Mouse (Mus musculus) colon, adult 2 months (tissue): ENCODE measurements around the gene Cryba1. TPM values are rescaled to one million over a fixed set of nuclear protein-coding genes. Genes with fewer than 3 reads are reported as not detected.

ENCODE experiments used
- polyA plus RNA-seq: library from polyadenylated mRNA; depleted of rRNA; stranded (reverse); fragments of >200 nt; gene quantifications from 2 replicates; pipeline ENCODE4 v1.2.3, GENCODE M21; 2012; rRNA removed

The Cryba1 gene
- polyA plus RNA-seq = not detected in 2 replicates

DNA sequence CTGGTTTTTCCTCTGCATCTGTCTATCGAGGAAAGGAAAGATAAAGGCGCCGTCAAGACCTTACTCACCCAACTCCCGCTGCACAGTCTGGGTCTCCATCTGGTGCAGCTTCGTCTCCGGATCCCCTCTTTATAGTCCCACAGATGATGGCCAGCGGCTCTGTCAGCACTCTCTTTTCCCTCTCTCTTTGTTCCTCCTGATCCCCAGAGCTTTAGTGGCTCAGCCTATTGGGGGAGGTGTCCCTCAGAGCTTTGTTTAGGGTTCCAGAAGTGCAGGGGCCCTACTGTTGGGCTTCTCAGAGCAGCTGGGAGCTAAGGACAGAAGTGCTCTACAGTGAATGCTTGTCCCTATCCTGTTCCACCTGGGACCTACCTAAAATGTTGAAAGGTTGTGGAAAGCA, at the start of gene Cryba1:
TSS of gene Cryba1 (minus strand) at position 101 of the 400 bp plus-strand sequence.

DNA sequence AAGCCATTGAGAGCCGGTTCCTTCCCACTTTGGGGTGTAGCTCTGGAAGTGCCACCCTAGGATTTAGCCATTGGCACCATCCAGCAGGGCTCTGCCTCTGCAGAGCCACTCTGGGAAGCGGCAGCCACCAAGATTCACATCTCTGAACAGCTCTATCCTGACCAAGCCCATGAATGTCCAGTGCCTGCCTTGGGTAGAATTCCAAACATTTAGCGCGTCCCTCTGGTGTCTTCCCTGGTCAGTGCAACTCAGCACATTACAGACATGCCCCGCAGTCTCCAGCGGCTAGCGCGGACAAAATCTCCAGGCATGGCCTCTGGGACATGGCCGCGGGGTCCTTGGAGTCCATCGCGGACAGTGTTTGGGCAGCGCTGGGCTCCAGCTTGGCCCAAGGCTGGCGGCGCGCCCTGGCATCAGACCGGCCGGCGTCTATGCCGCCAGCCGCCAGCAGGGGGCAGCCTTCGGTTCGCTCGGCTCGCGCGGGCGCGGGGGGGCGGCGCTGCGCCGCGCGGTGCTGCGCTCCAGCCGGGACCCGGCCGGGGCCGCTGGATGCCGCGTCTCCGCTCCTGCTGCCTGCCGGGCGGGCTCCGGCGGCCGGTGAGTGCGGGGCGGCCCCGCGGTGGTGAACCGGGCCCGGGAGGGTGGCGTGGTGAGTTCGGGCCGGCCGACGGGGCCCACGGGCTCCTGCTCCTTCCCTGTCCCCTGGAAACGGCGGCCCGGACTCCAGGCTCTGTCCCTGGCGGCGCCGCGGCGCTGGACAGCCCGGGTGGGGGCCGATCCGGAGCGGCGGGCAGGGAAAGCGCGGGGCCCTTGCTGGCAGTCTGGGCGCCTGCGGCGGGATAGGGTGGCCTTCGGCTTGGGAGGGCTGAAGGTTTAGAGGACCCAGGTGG, 37.9 kb upstream of the Cryba1 start, which contains the start of gene Myo18a:
TSS of gene Myo18a (plus strand) at position 464 of the 890 bp plus-strand sequence.

DNA sequence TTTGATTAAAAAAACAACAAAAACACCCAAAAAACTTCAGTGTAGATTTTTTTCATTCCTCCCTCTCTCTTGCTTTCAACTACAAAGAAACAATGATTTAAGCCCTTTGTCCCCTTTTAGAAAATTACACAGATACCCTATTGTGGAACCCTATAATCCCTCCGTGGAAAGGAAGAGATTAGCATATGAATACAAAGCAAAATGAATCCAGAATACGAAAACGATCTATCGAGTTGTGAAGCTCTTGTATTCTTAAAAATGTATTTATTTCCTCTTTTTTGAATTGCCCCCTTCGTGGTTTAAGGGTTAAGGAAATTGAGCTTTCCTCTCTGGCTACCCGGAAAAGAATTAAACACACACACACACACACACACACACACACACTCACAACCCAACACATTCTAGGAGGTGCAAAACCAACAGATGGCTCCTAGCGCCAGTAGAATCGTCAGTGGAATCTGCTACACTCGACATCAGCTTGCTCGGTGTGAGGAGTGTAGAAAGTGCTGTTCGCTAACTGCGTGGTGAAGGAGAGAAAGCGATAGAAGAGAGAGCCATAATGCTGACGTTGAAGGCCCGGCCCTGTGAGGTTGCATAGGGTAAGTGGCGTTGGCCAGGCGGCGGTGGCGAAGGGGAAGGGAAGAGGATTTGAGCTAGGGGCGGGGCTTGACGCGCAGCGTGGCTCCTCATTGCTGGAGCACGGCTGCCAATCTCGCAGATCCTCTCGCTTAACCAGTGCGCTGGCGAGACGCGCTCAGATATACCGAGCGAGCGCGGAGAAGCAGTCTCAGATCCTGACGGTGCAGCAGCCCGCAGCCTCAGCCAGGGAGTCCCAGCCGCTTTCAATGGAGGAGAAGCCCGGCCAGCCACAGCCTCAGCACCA, 39.5 kb downstream of the Cryba1 start, which contains the start of gene Nufip2:
TSS of gene Nufip2 (plus strand) at position 773 of the 883 bp plus-strand sequence.

Other genes with a start within 250 kb of the Cryba1 start
- 36.9 and 37.0 TPM in 2 replicates for gene Ankrd13b, start 235.6 kb downstream of the Cryba1 start, polyA plus RNA-seq
- gene Git1, start 231.7 kb downstream of the Cryba1 start, polyA plus RNA-seq = 84.9 and 92.0 TPM in 2 replicates
- gene Abhd15, start 210.2 kb downstream of the Cryba1 start, polyA plus RNA-seq = 2.2 and 2.5 TPM in 2 replicates
- gene Trp53i13, start 209.3 kb downstream of the Cryba1 start, polyA plus RNA-seq = 24.3 and 28.4 TPM in 2 replicates
- gene Gm10392, start 206.1 kb downstream of the Cryba1 start, polyA plus RNA-seq = not detected in 2 replicates
- gene Taok1, start 117.5 kb downstream of the Cryba1 start, polyA plus RNA-seq = 2.3 and 2.4 TPM in 2 replicates
- gene Nufip2, start 39.1 kb downstream of the Cryba1 start, polyA plus RNA-seq = 10.1 and 12.6 TPM in 2 replicates
- gene Myo18a, start 38.0 kb upstream of the Cryba1 start, polyA plus RNA-seq = 109 and 119 TPM in 2 replicates
- not detected in 2 replicates for gene Gm10277, start 62.5 kb upstream of the Cryba1 start, polyA plus RNA-seq
- gene Pipox, start 168.8 kb upstream of the Cryba1 start, polyA plus RNA-seq = 0.64 and 0.74 TPM in 2 replicates
- 1.0 and 1.2 TPM in 2 replicates for gene Sez6, start 205.5 kb upstream of the Cryba1 start, polyA plus RNA-seq